Mouse (Mus musculus): ENCODE data around the gene Rnaseh2a.

- TF ChIP-seq CTCF (IDR thresholded peaks at IDR 0.05; ENCODE audit: low read depth, low read length) (no peak), POLR2A (IDR thresholded peaks at IDR 0.05; ENCODE audit: extremely low read depth, insufficient read depth, low read length) (no peak)
These were observed 25.9 kb downstream of the Rnaseh2a start for GRCm38 (mm10) chr8:84943699-84944098.
